Mouse (Mus musculus): ENCODE results near the gene Lrmda. TPM values are rescaled to one million over a fixed set of nuclear protein-coding genes. Genes with fewer than 3 reads are reported as not detected.
A peak's percentile ranks its signal among the peaks of the same experiment; 100 is the strongest.

Gene Lrmda
- polyA plus RNA-seq, 1 experiment, result 0.51 TPM

DNA sequence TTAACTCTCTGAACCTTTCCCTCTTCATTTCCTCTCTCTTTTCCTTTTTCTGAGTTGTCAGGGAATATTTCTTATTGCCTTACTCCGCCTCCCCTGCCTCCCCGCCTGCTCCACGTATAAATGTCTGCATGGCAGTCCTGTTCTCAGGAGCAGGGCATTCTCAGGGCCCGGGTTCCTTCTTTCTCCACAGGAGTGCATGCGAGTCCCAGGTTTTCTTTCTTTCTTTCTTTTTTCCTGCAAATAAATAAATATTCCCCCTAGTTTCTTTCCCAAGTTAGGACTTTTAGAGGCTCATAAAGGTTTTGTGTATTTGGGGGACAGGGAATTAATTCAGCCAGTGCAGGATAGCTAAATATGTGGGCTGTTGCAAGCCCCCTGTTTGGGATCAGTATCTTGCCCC lies 27.7 kb upstream of the Lrmda start:
- Histone ChIP-seq H3K27me3 (ENCODE audit: control insufficient read depth, insufficient read depth, low read length) (peaks cover 23% of the 10 kb centered on the region; the same call in 1 of the 2 replicates), H3K4me3 (ENCODE audit: control insufficient read depth, insufficient read depth, low read length) (no peak overlapping the region)
- WGBS, result 95% methylated on average over 5 of the region's 5 CpGs

DNA sequence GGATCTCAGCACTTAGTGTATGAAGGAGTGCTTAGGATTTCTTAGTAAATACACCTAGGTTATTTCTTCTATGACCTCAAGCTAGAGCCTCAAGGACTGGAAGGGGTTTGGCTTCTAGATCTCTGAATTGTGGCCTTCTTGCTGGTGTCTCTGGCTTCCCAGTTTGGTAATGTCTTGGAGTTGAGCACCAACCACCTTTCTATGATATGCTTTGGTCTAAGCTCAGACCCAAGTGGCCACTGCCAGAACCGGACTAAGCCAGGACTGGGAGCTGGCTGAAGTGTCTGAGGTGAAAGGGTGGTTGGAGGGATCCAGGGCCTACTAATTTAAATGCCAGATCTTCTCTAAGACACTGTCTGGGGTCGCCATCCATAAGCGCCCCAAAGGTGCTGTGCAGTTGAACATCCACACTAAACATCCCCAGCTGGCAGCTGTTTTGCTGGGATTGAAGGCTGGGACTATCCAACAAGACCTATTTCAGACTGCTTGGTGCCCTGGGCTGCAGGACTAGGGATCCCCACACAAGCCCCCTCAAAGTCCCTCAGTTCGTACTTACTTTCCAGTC lies 27.1 kb upstream of the Lrmda start:
- Histone ChIP-seq H3K27ac (ENCODE audit: control insufficient read depth, insufficient read depth, low read length) (no peak overlapping the region), H3K36me3 (ENCODE audit: control insufficient read depth, insufficient read depth, low read length) (no peaks in the 10 kb centered on the region), H3K27me3 (ENCODE audit: control insufficient read depth, insufficient read depth, low read length) (peaks cover 18% of the 10 kb centered on the region; the same call in 1 of the 2 replicates), H3K4me3 (ENCODE audit: control insufficient read depth, insufficient read depth, low read length) (no peak overlapping the region), H3K4me1 (replicated peaks; ENCODE audit: control insufficient read depth, insufficient read depth, low read length) (peaks cover 17% of the 10 kb centered on the region)
- WGBS, result 96% methylated on average over 4 of the region's 4 CpGs
- DNase-seq, result no peak
- TF ChIP-seq POLR2A (IDR thresholded peaks at IDR 0.05; ENCODE audit: control insufficient read depth, extremely low read depth, insufficient read depth, low read length, poor library complexity) (no peak), CTCF (IDR thresholded peaks at IDR 0.05; ENCODE audit: borderline replicate concordance, control insufficient read depth, extremely low read depth, insufficient read depth, low read length, poor library complexity) (no peak)

More for the DNA sequence above, 27.7 kb upstream of the Lrmda start:
- DNase-seq, result no peak
- TF ChIP-seq CTCF (IDR thresholded peaks at IDR 0.05; ENCODE audit: borderline replicate concordance, control insufficient read depth, extremely low read depth, insufficient read depth, low read length, poor library complexity), result no peak
- no peaks in the 10 kb centered on the region for H3K36me3 ChIP-seq (ENCODE audit: control insufficient read depth, insufficient read depth, low read length)
- H3K27ac ChIP-seq (ENCODE audit: control insufficient read depth, insufficient read depth, low read length), result no peak overlapping the region
- H3K4me1 ChIP-seq (replicated peaks; ENCODE audit: control insufficient read depth, insufficient read depth, low read length), result peaks cover 21% of the 10 kb centered on the region

DNA sequence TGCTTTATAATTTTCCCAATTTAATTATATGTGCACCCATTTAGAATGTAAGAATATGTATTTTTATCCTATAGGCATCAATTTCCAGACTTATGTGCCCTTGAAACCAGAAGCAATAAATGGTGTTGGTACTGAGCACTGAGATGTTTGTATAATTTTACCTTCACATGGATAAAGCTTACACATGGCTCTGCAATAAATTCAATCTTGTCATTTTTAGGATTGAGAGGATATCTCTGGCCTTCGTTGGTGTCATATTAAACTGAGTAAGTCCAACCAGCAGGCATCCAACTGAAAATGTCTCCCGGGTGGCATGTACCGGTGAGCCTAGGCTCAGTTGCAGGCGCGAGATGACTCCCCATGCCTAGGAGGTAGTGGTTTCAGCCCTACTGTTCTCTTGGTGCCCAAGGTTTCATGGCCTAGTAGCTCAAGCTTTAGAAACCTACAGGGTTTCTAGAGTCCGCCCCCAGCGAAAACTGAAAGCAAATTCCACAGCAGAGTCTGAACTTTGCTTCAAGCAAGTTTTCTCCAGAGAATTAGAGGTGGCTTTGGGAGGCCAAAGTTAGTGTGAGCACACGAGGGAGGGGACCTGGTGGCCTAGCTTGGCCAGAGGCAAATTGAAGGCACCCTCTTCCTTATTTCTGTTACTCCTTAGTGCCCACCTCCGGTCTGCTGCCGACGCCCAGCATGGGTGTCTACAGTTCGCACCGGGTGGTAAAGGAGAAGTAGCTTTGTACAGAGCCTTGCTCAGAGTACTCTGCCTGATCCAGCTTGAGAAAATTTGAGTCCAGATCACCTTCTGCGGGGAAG lies 26.1 kb upstream of the Lrmda start:
- peaks cover 13% of the 10 kb centered on the region; the same call in 1 of the 2 replicates for H3K27me3 ChIP-seq (ENCODE audit: control insufficient read depth, insufficient read depth, low read length)
- no peak for DNase-seq
- H3K4me3 ChIP-seq (ENCODE audit: control insufficient read depth, insufficient read depth, low read length), result 0 out of 2 replicates have a peak overlapping the region, but pooled peaks have one; percentile 8

DNA sequence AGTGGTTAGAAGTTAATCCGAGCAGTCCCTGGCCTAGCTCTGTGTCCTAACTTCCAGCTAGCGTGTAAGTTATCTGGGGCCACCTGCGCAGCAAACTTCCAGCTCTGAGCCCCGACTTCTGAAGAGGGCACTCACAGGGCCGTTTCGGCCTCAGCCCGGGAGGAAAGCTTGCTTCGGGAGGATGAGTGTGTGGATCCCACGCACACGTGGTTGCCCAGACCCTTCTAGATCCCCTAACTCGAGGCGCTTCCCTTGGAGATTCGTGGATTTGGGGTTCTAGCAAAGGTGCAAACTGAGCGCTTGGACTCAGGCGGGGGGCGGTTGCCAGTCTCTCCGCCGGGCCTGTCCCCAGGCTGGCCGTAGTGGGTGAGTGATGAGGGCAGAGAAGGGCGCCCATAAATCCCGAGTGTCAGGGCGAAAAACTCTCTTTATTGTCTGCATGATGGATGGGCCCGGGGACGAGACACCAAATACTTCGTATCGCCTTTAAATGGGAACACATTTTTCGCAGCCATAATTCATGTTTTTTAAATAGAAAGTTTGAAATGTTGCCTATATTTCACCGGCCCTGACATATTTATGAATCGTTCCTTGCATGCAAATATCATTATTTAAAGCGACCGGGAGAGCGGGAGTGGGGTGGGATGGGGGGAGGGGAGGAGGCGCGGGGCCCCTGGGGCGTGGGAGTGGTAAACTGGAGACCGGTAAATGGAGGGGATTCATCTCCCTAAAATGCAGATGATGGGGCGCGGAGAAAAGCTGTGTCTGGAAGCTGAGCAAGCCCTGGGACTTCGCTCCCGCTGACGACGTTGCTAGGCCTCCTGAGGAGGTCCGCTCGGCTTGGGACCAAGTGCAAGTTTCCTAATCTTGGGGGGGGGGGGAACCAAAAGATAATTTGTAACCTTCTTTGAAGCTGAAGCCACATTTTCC lies 25.2 kb upstream of the Lrmda start:
- H3K4me1 ChIP-seq (replicated peaks; ENCODE audit: control insufficient read depth, insufficient read depth, low read length), result peaks cover 16% of the 10 kb centered on the region
- H3K36me3 ChIP-seq (ENCODE audit: control insufficient read depth, insufficient read depth, low read length), result no peaks in the 10 kb centered on the region
- 17% methylated on average over 44 of the region's 44 CpGs for WGBS
- no peak for DNase-seq
- no peak overlapping the region for H3K4me3 ChIP-seq (ENCODE audit: control insufficient read depth, insufficient read depth, low read length)
- no peak overlapping the region for H3K27ac ChIP-seq (ENCODE audit: control insufficient read depth, insufficient read depth, low read length)
- peaks cover 8% of the 10 kb centered on the region; the same call in 1 of the 2 replicates for H3K27me3 ChIP-seq (ENCODE audit: control insufficient read depth, insufficient read depth, low read length)
- TF ChIP-seq CTCF (IDR thresholded peaks at IDR 0.05; ENCODE audit: borderline replicate concordance, control insufficient read depth, extremely low read depth, insufficient read depth, low read length, poor library complexity) (no peak), POLR2A (IDR thresholded peaks at IDR 0.05; ENCODE audit: control insufficient read depth, extremely low read depth, insufficient read depth, low read length, poor library complexity) (no peak)

More for the DNA sequence above, 26.1 kb upstream of the Lrmda start:
- no peaks in the 10 kb centered on the region for H3K36me3 ChIP-seq (ENCODE audit: control insufficient read depth, insufficient read depth, low read length)
- TF ChIP-seq CTCF (IDR thresholded peaks at IDR 0.05; ENCODE audit: borderline replicate concordance, control insufficient read depth, extremely low read depth, insufficient read depth, low read length, poor library complexity) (no peak), POLR2A (IDR thresholded peaks at IDR 0.05; ENCODE audit: control insufficient read depth, extremely low read depth, insufficient read depth, low read length, poor library complexity) (no peak)
- WGBS, result 26% methylated on average over 14 of the region's 14 CpGs
- H3K27ac ChIP-seq (ENCODE audit: control insufficient read depth, insufficient read depth, low read length), result no peak overlapping the region
- peaks cover 16% of the 10 kb centered on the region for H3K4me1 ChIP-seq (replicated peaks; ENCODE audit: control insufficient read depth, insufficient read depth, low read length)

DNA sequence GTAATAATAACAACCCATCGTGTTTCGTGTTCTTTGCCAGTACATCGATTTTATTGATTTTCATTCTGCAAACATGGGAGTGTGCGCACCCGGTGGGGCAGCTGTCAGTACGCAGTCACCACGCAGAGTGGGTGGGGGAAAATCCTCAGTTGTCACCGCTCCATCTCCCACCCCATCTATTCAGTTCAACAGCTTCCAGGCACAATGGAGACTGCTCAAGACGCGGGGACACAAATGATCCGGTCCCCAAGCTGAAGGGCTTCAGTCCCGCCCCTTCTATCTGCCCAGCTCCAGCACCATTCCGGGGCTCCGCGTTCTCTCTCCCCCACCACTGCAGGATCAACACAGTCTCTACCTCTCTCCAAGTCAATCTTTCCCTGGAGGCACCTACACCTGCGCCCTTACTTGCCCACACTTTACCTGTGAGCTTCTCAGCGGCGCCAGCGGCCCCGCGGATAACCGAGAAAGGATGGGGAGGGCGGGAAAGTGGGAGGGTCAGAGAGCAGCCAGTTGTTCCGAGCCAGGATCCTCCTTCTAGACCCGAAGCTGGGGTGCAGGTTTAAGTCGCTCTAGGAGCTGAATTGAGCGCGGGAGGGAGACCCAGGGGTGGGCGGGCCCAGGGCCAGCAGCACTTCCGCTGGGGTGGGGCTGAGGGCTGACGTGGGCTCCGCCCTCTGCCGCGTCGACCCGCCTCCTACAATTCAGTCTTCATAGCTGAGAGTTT lies 24.3 kb upstream of the Lrmda start:
- TF ChIP-seq POLR2A (IDR thresholded peaks at IDR 0.05; ENCODE audit: control insufficient read depth, extremely low read depth, insufficient read depth, low read length, poor library complexity) (no peak), CTCF (IDR thresholded peaks at IDR 0.05; ENCODE audit: borderline replicate concordance, control insufficient read depth, extremely low read depth, insufficient read depth, low read length, poor library complexity) (no peak)
- Histone ChIP-seq H3K4me1 (replicated peaks; ENCODE audit: control insufficient read depth, insufficient read depth, low read length) (peaks cover 16% of the 10 kb centered on the region), H3K27ac (ENCODE audit: control insufficient read depth, insufficient read depth, low read length) (no peak overlapping the region), H3K4me3 (ENCODE audit: control insufficient read depth, insufficient read depth, low read length) (peak overlapping the region; percentile 44), H3K27me3 (ENCODE audit: control insufficient read depth, insufficient read depth, low read length) (peaks cover 5% of the 10 kb centered on the region; the same call in 1 of the 2 replicates), H3K36me3 (ENCODE audit: control insufficient read depth, insufficient read depth, low read length) (no peaks in the 10 kb centered on the region)
- DNase-seq, result peak; percentile 68
- 2% methylated on average over 36 of the region's 36 CpGs for WGBS
